Mouse (Mus musculus) myocyte (in vitro differentiated cells): ENCODE data around the gene Amot.

Source experiments
- E2F4 ChIP-seq: IDR thresholded peaks from one replicate; pipeline ENCODE4 v1.6.1; 2011; ENCODE audit warnings: mild to moderate bottlenecking, control low read depth, moderate library complexity; ENCODE audit not compliant: insufficient read depth
- MAX ChIP-seq: IDR thresholded peaks from one replicate; pipeline ENCODE4 v1.6.1; 2011; ENCODE audit warnings: low read depth, mild to moderate bottlenecking, control low read depth
- MYOD1 ChIP-seq, 3 experiments: IDR thresholded peaks; one replicate each; pipeline ENCODE4 v1.6.1; 2011; ENCODE audit warnings: control low read depth in 2 of 3, low read depth in 2 of 3, mild to moderate bottlenecking in 2 of 3, moderate library complexity in 1 of 3; ENCODE audit not compliant: insufficient read length in 2 of 3, control insufficient read depth in 1 of 3
- MYOG ChIP-seq, 3 experiments: IDR thresholded peaks; one replicate each; pipeline ENCODE4 v1.6.1; 2011; ENCODE audit warnings: control low read depth in 2 of 3, low read depth in 2 of 3, mild to moderate bottlenecking in 2 of 3; ENCODE audit not compliant: insufficient read length in 2 of 3, control insufficient read depth in 1 of 3, insufficient read depth in 1 of 3
- POLR2A ChIP-seq: IDR thresholded peaks from one replicate; pipeline ENCODE4 v1.6.1; 2011; ENCODE audit warnings: low read depth, mild to moderate bottlenecking, control low read depth, moderate library complexity; ENCODE audit not compliant: insufficient read length
- POLR2AphosphoS2 ChIP-seq: IDR thresholded peaks from one replicate; pipeline ENCODE4 v1.6.1; 2011; ENCODE audit warnings: low read depth, control low read depth; ENCODE audit not compliant: insufficient read length
- SRF ChIP-seq: IDR thresholded peaks from one replicate; pipeline ENCODE4 v1.6.1; 2011; ENCODE audit warnings: low read depth; ENCODE audit not compliant: control insufficient read depth, insufficient read length
- TCF12 ChIP-seq: IDR thresholded peaks from one replicate; pipeline ENCODE4 v1.6.1; 2011; ENCODE audit warnings: mild to moderate bottlenecking, control low read depth; ENCODE audit not compliant: poor library complexity, insufficient read depth, severe bottlenecking
- USF1 ChIP-seq: IDR thresholded peaks from one replicate; pipeline ENCODE4 v1.6.1; 2011; ENCODE audit warnings: low read depth, mild to moderate bottlenecking, control low read depth, moderate library complexity

DNA sequence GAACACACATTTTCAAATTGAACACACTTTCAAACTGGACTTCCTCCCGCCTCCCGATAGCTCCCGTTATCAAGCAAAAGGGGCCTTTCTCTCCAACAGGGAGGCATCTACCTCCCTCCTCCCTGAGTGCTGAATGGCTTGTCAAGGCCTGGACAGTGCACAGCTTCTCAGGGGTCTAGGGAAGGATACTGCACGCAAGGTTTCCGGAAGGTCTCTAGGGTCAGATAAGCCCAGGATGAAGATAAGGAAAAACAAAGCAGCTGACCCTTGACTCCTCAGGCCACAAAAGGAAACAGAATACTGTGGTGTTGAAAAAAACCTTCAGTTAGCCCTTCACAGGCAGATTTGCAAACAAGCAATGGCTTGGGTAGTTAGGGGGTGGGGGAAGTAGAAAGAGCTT, 22.6 kb downstream of the Amot start:
- no peak for TF ChIP-seq POLR2AphosphoS2
- TF ChIP-seq POLR2A: no peak
- TF ChIP-seq E2F4: no peak
- no peak for TF ChIP-seq MAX
- no peak for TF ChIP-seq MYOD1 (IDR thresholded peaks at IDR 0.05; ENCODE audit: control insufficient read depth in 1 of 3, insufficient read length in 2 of 3, low read depth in 2 of 3)
- no peak for TF ChIP-seq MYOG (IDR thresholded peaks at IDR 0.05; ENCODE audit: control insufficient read depth in 1 of 3, insufficient read depth in 1 of 3, insufficient read length in 2 of 3, low read depth in 2 of 3)
- TF ChIP-seq TCF12: no peak
- TF ChIP-seq SRF: no peak
- no peak for TF ChIP-seq USF1
